Mouse (Mus musculus) central nervous system, embryonic 11.5 days (tissue): Measurements from ENCODE around the gene Taf1b. TPM values are rescaled to one million over a fixed set of nuclear protein-coding genes. Genes with fewer than 3 reads are reported as not detected.

ENCODE experiments used
- polyA plus RNA-seq: library from polyadenylated mRNA; depleted of rRNA; stranded (reverse); fragments of >200 nt; gene quantifications from 2 replicates; pipeline ENCODE4 v1.2.3, GENCODE M21; 2012; rRNA removed

The Taf1b gene
- 16.7 and 20.1 TPM in 2 replicates for polyA plus RNA-seq

DNA sequence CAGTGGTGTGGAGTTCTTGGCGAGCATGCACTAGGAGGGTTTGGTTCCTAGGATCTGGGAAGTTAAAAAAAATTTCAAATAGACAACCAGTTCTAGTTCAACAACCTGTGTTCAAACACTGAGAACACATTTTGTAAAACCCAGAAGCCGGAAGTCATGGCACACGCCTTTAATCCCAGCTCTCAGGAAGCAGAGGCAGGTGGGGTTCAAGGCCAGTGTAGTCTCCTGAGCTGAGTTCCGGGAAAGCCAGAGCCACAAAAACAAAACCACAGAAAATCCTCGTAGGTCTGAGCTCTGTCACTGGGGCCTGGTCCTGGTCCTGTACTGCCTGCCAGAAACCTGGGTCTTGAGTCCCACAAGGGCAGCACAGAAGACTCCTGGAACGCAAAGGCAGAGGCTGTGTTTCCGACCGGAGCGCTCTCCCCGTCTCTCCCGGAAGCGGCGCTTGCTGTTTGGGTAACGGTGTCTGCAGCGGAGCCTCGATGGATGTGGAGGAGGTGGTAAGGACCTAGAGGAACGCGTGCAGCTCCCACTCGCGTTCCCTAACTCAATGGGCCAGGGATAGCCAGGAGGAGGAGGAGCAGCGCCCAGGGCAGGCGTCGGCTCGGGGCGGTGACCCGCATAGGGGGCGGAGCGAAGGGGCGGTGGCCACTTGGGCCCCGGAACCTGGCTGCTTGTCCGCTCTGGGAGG, at the start of gene Taf1b:
Taf1b (plus strand) TSS at position 210 of the 691 bp plus-strand sequence.

GRCm38 (mm10) chr12:24571523-24572392, 73.6 kb downstream of the Taf1b start, which contains the start of gene Grhl1:
TSS of gene Grhl1 (plus strand) at chr12:24572283.

Other genes with a start within 250 kb of the Taf1b start
- gene Grhl1, start 73.9 kb downstream of the Taf1b start, polyA plus RNA-seq, result 0.89 and 1.1 TPM in 2 replicates
- gene Klf11, start 152.9 kb downstream of the Taf1b start, polyA plus RNA-seq, result 9.3 and 11.0 TPM in 2 replicates
- gene Cys1, start 183.5 kb downstream of the Taf1b start, polyA plus RNA-seq, result 1.0 and 1.2 TPM in 2 replicates
- gene Rrm2, start 209.9 kb downstream of the Taf1b start, polyA plus RNA-seq, result 146 and 194 TPM in 2 replicates